Mouse (Mus musculus) cortical plate, adult 2 months (tissue): ENCODE data around the gene Stra6.

Experiments
- CTCF ChIP-seq: fragments of 200-500 bp; IDR thresholded peaks from 2 replicates; pipeline ENCODE4 v1.5.1; 2011; ENCODE audit warnings: mild to moderate bottlenecking, control low read depth, low read length; ENCODE audit not compliant: insufficient read depth; ENCODE audit errors: extremely low read depth
- POLR2A ChIP-seq: fragments of 200-500 bp; IDR thresholded peaks from 2 replicates; pipeline ENCODE4 v1.6.1; 2011; ENCODE audit warnings: mild to moderate bottlenecking, low read length, control low read depth; ENCODE audit not compliant: insufficient read depth; ENCODE audit errors: extremely low read depth

- TF ChIP-seq POLR2A (no peak), CTCF (no peak)
These were observed 51.8 kb downstream of the Stra6 start for GRCm38 (mm10) chr9:58115297-58115925.
